Mouse (Mus musculus): ENCODE measurements around the gene Adap1.

The Adap1 gene

DNA sequence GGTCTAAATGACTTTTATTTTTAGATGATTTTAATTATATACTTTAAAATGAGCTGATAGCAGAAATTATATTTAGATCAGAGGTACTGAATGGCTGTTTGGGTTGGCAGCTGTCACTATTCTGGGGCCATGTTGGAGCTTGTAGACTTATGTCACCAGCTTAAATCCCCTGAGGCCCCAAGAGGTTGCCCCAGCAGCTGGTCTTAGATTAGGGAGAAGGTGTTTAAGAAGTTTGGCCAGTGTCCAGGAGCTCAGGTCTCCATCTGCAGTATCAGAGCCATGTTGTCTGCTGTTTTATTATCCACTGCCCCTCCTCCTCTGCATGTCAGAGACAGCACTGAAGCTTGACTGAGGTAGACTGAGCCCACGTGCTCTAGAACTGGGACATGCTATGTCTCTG lies 82.0 kb downstream of the Adap1 start:
- no peak for DNase-seq

DNA sequence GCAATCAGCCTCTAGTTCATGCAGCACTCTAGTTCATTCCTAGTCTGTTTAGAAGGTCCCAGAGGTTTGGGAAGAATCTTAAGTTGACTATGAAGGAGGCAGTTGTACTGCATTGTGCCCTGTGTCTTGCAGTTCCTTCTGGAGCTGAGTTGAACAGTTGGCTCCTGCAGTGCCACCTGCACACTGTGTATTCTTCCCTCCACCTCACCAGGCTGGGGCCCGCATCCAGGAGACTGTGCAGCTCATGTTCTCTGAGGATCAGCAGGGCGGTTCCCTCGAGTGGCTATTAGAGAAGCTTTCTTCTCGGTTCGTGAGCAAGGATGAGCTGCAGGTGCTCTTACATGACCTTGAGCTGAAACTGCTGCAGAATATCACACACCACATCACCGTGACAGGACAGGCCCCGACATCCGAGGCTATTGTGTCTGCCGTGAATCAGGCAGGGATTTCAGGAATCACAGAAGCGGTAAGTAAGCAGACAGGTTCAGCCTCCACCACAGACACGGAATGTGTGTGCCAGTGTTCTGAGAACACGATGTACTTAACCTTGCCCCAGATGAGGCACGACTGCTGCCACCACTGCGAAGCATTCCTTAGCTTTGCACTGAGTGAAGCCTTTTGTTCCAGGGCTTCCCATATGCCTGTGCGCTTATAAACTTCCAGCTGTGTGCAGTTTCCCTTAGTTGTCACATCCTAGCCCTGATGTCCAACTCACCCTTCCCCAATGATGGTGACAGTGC lies 84.2 kb downstream of the Adap1 start:
- no peak for DNase-seq

DNA sequence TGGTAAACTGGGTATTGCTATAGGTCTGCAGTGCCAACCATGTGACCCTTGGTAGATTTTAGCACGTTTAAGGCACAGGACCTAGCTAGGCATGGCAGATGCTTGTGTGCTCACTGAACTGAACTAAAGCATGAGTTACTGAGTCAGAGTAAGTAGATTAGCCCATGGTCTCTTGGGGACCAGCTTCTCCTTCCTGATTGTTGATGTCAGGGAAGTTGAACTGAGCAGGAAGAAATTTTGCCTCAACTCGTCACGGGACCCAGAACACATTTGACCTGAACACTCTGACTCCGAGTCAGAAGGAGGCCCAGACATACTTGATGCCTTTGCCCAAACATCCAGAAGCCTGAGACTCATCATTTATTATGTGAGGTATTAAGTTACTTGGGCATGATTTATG lies 88.0 kb downstream of the Adap1 start:
- DNase-seq, result no peak

DNA sequence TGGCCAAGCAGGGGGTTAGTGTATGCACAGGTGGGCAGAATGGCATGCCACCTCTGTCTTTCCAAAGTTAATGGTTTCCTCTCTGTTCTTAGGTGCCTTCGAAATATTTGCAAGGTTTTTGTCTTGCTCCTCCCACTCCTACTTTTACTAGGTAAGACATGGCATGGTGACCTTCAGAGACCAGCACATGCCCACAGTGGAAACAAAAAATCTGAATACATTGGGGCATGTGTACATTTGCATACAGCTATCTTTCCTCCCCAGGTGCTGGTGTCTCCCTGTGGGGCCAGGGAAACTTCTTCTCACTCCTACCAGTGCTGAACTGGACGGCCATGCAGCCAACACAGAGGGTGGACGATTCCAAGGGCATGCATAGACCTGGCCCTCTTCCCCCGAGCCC lies 91.0 kb downstream of the Adap1 start:
- DNase-seq, result no peak

DNA sequence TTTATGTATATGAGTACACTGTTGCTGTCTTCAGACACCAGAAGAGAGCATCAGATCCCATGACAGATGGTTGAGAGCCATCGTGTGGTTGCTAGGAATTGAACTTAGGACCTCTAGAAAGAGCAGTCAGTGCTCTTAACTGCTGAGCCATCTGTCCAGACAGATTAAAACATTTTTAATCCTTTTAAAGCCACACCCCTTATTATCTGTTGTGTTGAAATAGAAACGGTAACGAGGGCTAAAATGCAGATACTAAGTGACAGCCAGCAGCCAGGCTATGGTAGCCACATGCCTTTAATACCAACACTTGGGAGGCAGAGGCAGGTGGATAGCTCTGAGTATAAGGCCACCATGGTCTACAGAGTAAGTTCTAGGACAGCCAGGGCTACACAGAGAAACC lies 93.3 kb downstream of the Adap1 start:
- no peak for DNase-seq

DNA sequence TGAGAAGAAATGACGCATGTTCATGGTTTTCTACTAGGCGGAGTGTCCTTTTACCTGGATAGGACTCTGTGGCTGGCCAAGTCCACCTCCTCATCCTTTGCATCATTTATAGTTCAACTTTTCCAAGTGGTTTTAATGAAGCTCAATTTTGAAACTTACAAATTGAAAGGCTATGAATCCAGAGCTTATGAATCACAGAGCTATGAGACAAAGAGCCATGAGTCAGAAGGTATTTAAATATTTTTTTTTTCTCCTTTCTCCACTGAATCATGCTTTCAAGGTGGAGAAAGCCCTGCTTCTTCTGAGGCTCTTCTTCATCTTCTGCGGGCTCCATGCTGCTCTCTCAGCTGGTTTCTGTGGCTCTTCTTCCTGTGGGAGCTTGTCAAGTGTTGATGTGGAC lies 95.7 kb downstream of the Adap1 start:
- DNase-seq, result no peak

DNA sequence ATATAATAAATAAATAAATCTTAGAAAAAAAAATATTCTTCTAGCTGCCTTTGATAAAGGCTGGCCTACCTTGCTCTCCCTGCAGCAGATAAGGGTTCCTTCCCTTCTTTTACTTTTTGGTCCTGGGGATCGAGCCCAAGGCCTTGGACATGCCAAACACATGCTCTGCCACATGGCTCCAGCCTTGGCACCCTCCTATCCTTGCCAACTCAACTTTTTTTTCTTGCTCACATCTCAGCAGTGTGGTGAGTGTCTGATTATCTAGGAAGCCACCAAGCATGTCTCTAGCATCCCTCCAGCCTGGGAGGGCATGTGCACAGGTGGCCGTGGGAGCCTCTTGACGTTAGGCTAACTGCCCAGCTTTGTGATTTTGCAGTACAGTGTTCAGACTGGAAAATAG lies 97.1 kb downstream of the Adap1 start:
- DNase-seq, result no peak

DNA sequence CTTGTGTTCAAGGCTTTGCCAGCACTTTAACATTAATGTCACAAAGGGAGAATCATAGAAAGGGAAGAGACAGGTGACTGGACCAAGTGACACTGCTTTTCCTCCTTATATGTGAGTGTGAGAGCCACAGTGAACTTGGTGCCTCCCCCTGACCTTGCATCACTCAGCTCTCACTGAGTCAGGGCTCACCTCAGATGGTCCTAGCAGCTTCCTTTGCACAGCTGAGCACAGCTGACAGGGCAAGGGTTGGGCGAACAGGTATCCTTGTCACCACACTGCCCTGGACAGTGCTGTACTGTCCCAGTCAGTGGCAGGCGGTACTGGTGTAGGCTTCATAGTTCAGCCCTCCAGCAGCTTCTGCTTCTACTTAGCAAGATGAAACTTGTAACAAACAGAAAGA lies 97.8 kb downstream of the Adap1 start:
- no peak for DNase-seq

DNA sequence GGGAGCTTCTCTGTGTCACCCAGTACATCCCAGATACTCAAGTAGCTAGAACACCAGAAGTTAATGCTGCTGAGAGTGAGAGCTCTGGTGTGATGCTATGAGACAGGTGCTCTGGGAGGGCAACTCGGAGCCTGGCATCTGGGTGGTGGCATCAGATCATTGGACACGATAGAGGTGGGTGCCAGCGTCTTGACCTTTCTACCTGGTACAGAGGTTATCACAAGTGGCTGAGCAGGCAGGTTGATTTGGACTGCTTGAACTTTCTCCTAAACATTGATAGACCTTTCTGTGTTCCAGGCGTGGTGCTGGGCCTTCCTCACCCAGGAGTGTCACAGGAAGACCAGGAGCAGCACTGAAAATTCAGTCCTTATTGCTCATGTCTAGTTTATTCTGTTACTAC lies 98.2 kb downstream of the Adap1 start:
- no peak for DNase-seq

DNA sequence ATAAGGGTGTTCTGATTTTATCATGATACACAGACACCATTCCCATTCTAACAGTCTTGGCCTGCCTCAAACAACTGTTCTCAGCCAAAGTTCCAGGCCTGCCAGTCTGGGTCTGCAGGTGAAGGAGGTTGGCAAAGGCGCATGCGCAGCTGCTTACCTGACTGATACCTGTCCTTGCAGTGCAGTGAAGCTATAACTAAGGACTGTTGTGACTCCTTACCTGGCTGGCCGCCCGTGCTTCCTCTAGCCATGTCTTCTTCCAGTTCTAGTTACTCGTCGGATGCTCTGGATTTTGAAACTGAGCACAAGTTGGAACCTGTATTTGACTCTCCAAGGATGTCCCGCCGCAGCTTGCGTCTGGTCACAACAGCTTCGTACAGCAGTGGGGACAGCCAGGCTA lies 102.1 kb downstream of the Adap1 start:
- DNase-seq, result no peak

Data from cerebellum, adult 8-10 months (tissue).